9 mouse cellular contexts compared by ENCODE assay signal in the genomic region with DNA sequence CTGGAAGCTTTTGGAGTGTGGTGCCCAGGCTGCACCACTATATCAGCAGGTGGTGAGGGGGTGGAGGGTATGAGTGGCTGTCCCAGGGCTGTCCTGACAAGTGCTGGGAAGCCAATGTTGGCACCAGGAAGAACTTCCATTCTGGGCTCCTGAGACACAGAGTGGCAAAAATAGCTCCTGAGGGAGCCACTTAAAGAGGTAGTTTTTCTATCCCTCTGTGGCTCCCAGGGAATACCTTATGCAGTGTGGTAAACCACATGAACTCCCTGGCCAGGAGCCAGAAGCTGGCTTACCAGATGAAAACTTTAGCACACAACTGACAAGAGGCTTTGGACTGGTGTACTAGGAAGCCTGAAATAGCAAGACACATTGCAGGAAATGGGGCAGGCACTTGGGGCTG. TPM values are rescaled to one million over a fixed set of nuclear protein-coding genes. Genes with fewer than 3 reads are reported as not detected.
A peak's percentile ranks its signal among the peaks of the same experiment; 100 is the strongest.
DNase-seq lines count a peak whose midpoint lies in the region; ATAC-seq and TF ChIP-seq lines count a peak whose summit lies in the region.
"Had no signal": no experiment of that assay in that cellular context is flagged by ENCODE, and none has a peak within 500 bp of the region (broad histone marks: within the 10 kb centered on the region; RNA-seq: fewer than 3 reads in every experiment).

No protein-coding gene starts in this region.

- peak; percentile 98 for ATAC-seq in heart, postnatal 0 days (ENCODE audit: insufficient read depth, low read depth)
- ATAC-seq in hindbrain, embryonic 13.5 days (ENCODE audit: low FRiP score) = no peak

- peak overlapping the region; percentile 51 for H3K27ac ChIP-seq in heart, postnatal 0 days (ENCODE audit: low read depth)
- no peak overlapping the region for H3K27ac ChIP-seq in hindbrain, embryonic 13.5 days
- H3K27ac ChIP-seq: liver, embryonic 14.5 days had no signal

- peak; percentile 67 for DNase-seq in layer of hippocampus, adult 11-12 months (ENCODE audit: low spot score)
- DNase-seq in layer of hippocampus, adult 9-10 months (ENCODE audit: low spot score) = no peak
- peak; percentile 61 to 73 for DNase-seq in frontal cortex, postnatal 10 days (ENCODE audit: low spot score in 2 of 2)
- DNase-seq in heart, postnatal 0 days (ENCODE audit: low spot score) = peak; percentile 92
- peak; percentile 67 for DNase-seq in right cerebral cortex, adult 2 months (ENCODE audit: low spot score in 2 of 2)
- DNase-seq in cerebellum, postnatal 14 days = no peak
- DNase-seq in embryo, embryonic 10.5 days (ENCODE audit: low spot score) = no peak

- H3K36me3 ChIP-seq in heart, postnatal 0 days (replicated peaks; ENCODE audit: control insufficient read depth, insufficient read depth, low read length) = no peaks in the 10 kb centered on the region
- H3K36me3 ChIP-seq in hindbrain, embryonic 13.5 days = 0 out of 2 replicates have a peak, but pooled peaks cover 4% of the 10 kb centered on the region

- peak; percentile 71; the same call in 1 of the 2 replicates for TF ChIP-seq EP300 in heart, postnatal 0 days (IDR thresholded peaks at IDR 0.05; ENCODE audit: low read depth)

- H3K9ac ChIP-seq in heart, postnatal 0 days (replicated peaks; ENCODE audit: low read depth, low read length) = no peak overlapping the region
- H3K9ac ChIP-seq in hindbrain, embryonic 13.5 days = no peak overlapping the region
- H3K9ac ChIP-seq: liver, embryonic 14.5 days had no signal

- no peaks in the 10 kb centered on the region for H3K27me3 ChIP-seq in heart, postnatal 0 days (ENCODE audit: control insufficient read depth, insufficient read depth, low read length)
- no peaks in the 10 kb centered on the region for H3K27me3 ChIP-seq in hindbrain, embryonic 13.5 days

- H3K4me2 ChIP-seq in heart, postnatal 0 days (ENCODE audit: low read depth, low read length) = no peak overlapping the region
- H3K4me2 ChIP-seq in hindbrain, embryonic 13.5 days = no peak overlapping the region

- TF ChIP-seq CTCF in heart, postnatal 0 days (IDR thresholded peaks at IDR 0.05; ENCODE audit: low read depth) = no peak

- no peaks in the 10 kb centered on the region for H3K9me3 ChIP-seq in heart, postnatal 0 days (replicated peaks; ENCODE audit: control insufficient read depth, low read length)
- no peaks in the 10 kb centered on the region for H3K9me3 ChIP-seq in hindbrain, embryonic 13.5 days

- peaks cover 12% of the 10 kb centered on the region for H3K4me1 ChIP-seq in heart, postnatal 0 days (ENCODE audit: control insufficient read depth, insufficient read depth)
- peaks cover 6% of the 10 kb centered on the region; the same call in 1 of the 2 replicates for H3K4me1 ChIP-seq in hindbrain, embryonic 13.5 days (replicated peaks)

- H3K4me3 ChIP-seq in heart, postnatal 0 days (ENCODE audit: low read depth, low read length) = no peak overlapping the region
- H3K4me3 ChIP-seq in hindbrain, embryonic 13.5 days = no peak overlapping the region

RNA-seq across cellular contexts. Expression of a gene that starts 47.5 kb away (rescaled TPM):
- not detected in 2 replicates for total RNA-seq in heart, postnatal 0 days (2014; rRNA removed; ENCODE audit: low replicate concordance)
- polyA plus RNA-seq in heart, postnatal 0 days (2015; fragmentation: Nextera tagmentation; extraction: Ambion mirVana) = 0.05 and 0.10 TPM in 2 replicates
- polyA plus RNA-seq in hindbrain, embryonic 13.5 days (2015; fragmentation: Nextera tagmentation; extraction: Ambion mirVana) = 0.32 and 0.58 TPM in 2 replicates

Comparison
In these comparisons a context has a peak if more than half of its experiments do, and no peak if none do; other contexts are left out.
1. DNase-seq: peak in layer of hippocampus, adult 11-12 months (single experiment), frontal cortex, postnatal 10 days (2 of 2), heart, postnatal 0 days (single experiment) and right cerebral cortex, adult 2 months (2 of 2); none in layer of hippocampus, adult 9-10 months (single experiment), cerebellum, postnatal 14 days (0 of 2) and embryo, embryonic 10.5 days (single experiment).